In the genomic region with DNA sequence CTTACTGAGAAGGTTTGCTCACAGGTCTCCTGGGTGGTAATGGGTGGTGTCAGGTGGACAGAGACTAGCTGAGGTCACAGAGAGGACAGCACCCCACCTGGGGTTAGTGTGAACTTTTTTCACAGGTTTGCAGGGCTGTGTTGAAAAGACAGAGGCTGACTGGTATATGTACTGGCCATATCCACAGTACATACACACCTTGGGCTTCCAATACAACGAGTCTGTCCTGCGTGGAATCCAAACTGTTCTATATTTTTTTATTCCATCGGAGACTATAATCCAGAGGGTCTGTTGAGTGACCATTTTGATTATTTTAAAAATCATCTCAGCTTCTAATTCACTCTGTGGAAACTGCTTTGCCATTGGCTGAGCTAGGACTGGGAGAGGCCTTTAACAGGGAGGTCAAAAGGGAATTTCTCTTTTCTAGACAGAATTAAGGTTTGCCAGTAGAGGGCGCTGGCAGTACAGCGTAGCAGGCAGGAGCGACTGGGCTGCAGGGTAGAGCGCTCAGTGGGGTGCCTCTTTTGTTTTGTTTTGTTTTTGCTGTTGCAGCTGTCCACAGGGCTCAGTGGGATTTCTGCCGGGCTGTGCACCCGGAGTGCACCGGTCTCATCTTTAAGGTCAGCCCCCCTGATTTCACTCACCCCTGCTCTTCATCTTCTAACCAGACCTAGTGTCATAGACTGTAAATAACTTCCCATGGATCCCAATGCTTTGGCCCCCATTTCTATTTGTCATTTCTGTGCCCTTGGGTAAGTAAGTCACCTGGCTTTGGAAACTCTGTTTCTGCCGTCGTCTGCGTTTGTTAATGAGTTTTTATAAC, we compare ENCODE assay signal across 8 mouse cellular contexts. TPM values are rescaled to one million over a fixed set of nuclear protein-coding genes. Genes with fewer than 3 reads are reported as not detected.
DNase-seq lines count a peak whose midpoint lies in the region; ATAC-seq lines count a peak whose summit lies in the region.

No protein-coding gene starts in this region.

- H3K27ac ChIP-seq in forebrain, embryonic 15.5 days (replicated peaks) = no peak overlapping the region
- no peak overlapping the region for H3K27ac ChIP-seq in hindbrain, embryonic 13.5 days

- 23% methylated on average over 13 of the region's 13 CpGs for WGBS in forebrain, embryonic 15.5 days
- 21% methylated on average over 13 of the region's 13 CpGs for WGBS in hindbrain, embryonic 13.5 days

- peaks cover 6% of the 10 kb centered on the region; the same call in 1 of the 2 replicates for H3K4me1 ChIP-seq in forebrain, embryonic 15.5 days
- H3K4me1 ChIP-seq in hindbrain, embryonic 13.5 days (replicated peaks) = peaks cover 9% of the 10 kb centered on the region; the same call in 1 of the 2 replicates

- ATAC-seq in cerebellum, adult (ENCODE audit: insufficient number of reproducible peaks, low FRiP score, low TSS enrichment) = peak; percentile 71
- ATAC-seq in forebrain, embryonic 15.5 days (replicated peaks) = peak; percentile 73
- peak; percentile 79 for ATAC-seq in hindbrain, embryonic 13.5 days (ENCODE audit: low FRiP score)
- ATAC-seq in monocyte, adult 5-6 weeks (replicated peaks; ENCODE audit: insufficient number of reproducible peaks, low FRiP score, low TSS enrichment, poor library complexity, severe bottlenecking) = no peak

- no peak overlapping the region for H3K9ac ChIP-seq in forebrain, embryonic 15.5 days (replicated peaks)
- H3K9ac ChIP-seq in hindbrain, embryonic 13.5 days = peak overlapping the region; percentile 44; the same call in 1 of the 2 replicates

- peak overlapping the region; percentile 39 for H3K4me2 ChIP-seq in forebrain, embryonic 15.5 days (replicated peaks)
- H3K4me2 ChIP-seq in hindbrain, embryonic 13.5 days = peak overlapping the region; percentile 53

- no peaks in the 10 kb centered on the region for H3K9me3 ChIP-seq in forebrain, embryonic 15.5 days
- H3K9me3 ChIP-seq in hindbrain, embryonic 13.5 days = no peaks in the 10 kb centered on the region

- peak overlapping the region; percentile 24 for H3K4me3 ChIP-seq in forebrain, embryonic 15.5 days
- H3K4me3 ChIP-seq in hindbrain, embryonic 13.5 days = peak overlapping the region; percentile 26

- no peaks in the 10 kb centered on the region for H3K27me3 ChIP-seq in forebrain, embryonic 15.5 days
- peaks cover 4% of the 10 kb centered on the region; the same call in 1 of the 2 replicates for H3K27me3 ChIP-seq in hindbrain, embryonic 13.5 days

- peak; percentile 45 for DNase-seq in MN1 (ENCODE audit: low spot score)
- DNase-seq in layer of hippocampus, postnatal 25 days (ENCODE audit: extremely low spot score in 1 of 2, low spot score in 1 of 2) = peak; percentile 41 to 79
- DNase-seq in lung, postnatal 25 days (ENCODE audit: low spot score) = peak; percentile 70
- DNase-seq in retina, postnatal 1 day = peak; percentile 93

- H3K36me3 ChIP-seq in forebrain, embryonic 15.5 days = no peaks in the 10 kb centered on the region
- no peaks in the 10 kb centered on the region for H3K36me3 ChIP-seq in hindbrain, embryonic 13.5 days

RNA-seq across cellular contexts. Expression of gene Stab2, which starts 35.9 kb away (rescaled TPM):
- polyA plus RNA-seq in forebrain, embryonic 15.5 days (2015; fragmentation: Nextera tagmentation; extraction: Ambion mirVana) = 0.08 TPM in 1 of 2 replicates, not detected in the other
- polyA plus RNA-seq in hindbrain, embryonic 13.5 days (2015; fragmentation: Nextera tagmentation; extraction: Ambion mirVana) = 0.06 and 0.31 TPM in 2 replicates
- total RNA-seq in layer of hippocampus, postnatal 25 days (2021) = under 1 TPM; 0.20 to 0.87 TPM
- not detected in 3 replicates for total RNA-seq in monocyte, adult 5-6 weeks (2017)
